Mouse (Mus musculus) neural tube, embryonic 15.5 days (tissue): ENCODE results near the gene 1190005I06Rik. TPM values are rescaled to one million over a fixed set of nuclear protein-coding genes. Genes with fewer than 3 reads are reported as not detected.

Experiments used
- ATAC-seq: fragments of 200-750 bp; cut with Nextera tagmentation; 2 replicates; pipeline ENCODE4 v1.8.0; 2017; ENCODE audit warnings: mild to moderate bottlenecking, moderate TSS enrichment, moderate library complexity; ENCODE audit not compliant: low FRiP score
- H3K27ac ChIP-seq: fragments of 300-500 bp; sonication (generic); replicated peaks from 2 replicates; pipeline ENCODE4 v1.5.1; 2015; ENCODE audit warnings: mild to moderate bottlenecking, inconsistent platforms
- H3K27me3 ChIP-seq: fragments of 300-500 bp; sonication (generic); replicated peaks from 2 replicates; pipeline ENCODE4 v1.6.1; 2015; ENCODE audit warnings: inconsistent platforms
- H3K36me3 ChIP-seq: fragments of 300-500 bp; sonication (generic); 2 replicates; pipeline ENCODE4 v1.6.1; 2015; ENCODE audit warnings: inconsistent platforms
- H3K4me1 ChIP-seq: fragments of 300-500 bp; sonication (generic); 2 replicates; pipeline ENCODE4 v1.6.1; 2015; ENCODE audit warnings: inconsistent platforms
- H3K4me2 ChIP-seq: fragments of 300-500 bp; sonication (generic); 2 replicates; pipeline ENCODE4 v1.6.1; 2015; ENCODE audit warnings: inconsistent platforms, mild to moderate bottlenecking, moderate library complexity
- H3K4me3 ChIP-seq: fragments of 300-500 bp; sonication (generic); replicated peaks from 2 replicates; pipeline ENCODE4 v1.5.1; 2015; ENCODE audit warnings: mild to moderate bottlenecking, inconsistent platforms
- H3K9ac ChIP-seq: fragments of 300-500 bp; sonication (generic); replicated peaks from 2 replicates; pipeline ENCODE4 v1.6.1; 2015; ENCODE audit warnings: mild to moderate bottlenecking, inconsistent platforms
- H3K9me3 ChIP-seq: fragments of 300-500 bp; sonication (generic); replicated peaks from 2 replicates; pipeline ENCODE4 v1.6.1; 2016; ENCODE audit warnings: inconsistent platforms
- WGBS: fragments of 180-500 bp; shearing (Covaris S2); methylation state at CpG from one replicate; pipeline ENCODE4 v1.1.7; 2015; ENCODE audit warnings: mixed read lengths; 5-methylcytosine and 5-hydroxymethylcytosine counted together
- polyA plus RNA-seq: library from polyadenylated mRNA; unstranded; fragments of >200 nt; fragmentation: Nextera tagmentation; extraction: Ambion mirVana; gene quantifications from 2 replicates; pipeline ENCODE4 v1.2.1, GENCODE M21; 2015

1190005I06Rik gene
- polyA plus RNA-seq, 1 experiment from 2014 or later, result 13.5 TPM

DNA sequence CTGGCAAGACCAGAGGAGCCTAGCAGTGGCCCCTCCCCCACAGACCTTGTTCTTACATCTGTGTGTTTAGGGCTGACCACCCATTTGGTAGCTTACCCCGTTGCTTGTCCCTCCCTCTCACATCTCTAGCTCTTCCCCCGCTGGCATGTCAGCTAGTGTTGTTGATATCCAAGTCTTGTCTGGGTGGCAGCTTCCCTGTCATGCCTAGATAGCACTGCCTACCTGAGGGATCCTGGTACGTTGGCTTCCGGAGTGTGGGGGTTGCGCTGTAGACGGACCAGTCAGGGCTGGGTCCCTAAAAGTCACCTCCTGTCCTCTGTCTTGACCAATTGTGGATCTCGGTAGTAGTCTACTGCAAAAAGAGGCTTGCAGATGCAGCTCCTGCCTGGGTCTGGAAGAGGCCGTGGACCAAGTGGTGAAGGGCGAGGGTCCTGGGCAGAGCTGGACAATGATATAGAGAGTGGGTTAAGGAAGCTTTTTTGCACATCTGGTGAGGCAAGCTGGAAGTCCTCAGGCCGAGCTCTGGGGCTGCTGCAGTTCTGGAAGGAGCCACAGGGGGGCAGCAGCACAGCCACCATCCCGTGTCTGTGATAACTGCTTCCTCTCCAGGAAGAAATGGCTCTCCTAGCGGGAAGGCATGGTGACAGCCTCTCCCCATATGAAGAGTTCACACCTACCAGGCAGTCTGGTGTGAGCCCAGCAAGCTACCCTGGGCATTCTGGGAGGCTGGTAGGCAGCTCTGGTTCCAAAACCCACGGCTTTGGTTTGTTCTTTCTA lies 77.3 kb downstream of the 1190005I06Rik start:
- peaks cover 78% of the 10 kb centered on the region for H3K36me3 ChIP-seq
- 0 out of 2 replicates have a peak overlapping the region, but pooled peaks have one; percentile 46 for H3K27ac ChIP-seq
- WGBS, result 63% methylated on average over 13 of the region's 13 CpGs
- no peak overlapping the region for H3K4me3 ChIP-seq
- ATAC-seq, result no peak; the same call in 1 of the 2 replicates
- H3K9me3 ChIP-seq, result no peaks in the 10 kb centered on the region
- H3K4me1 ChIP-seq, result peaks cover 28% of the 10 kb centered on the region
- H3K4me2 ChIP-seq, result no peak overlapping the region
- no peaks in the 10 kb centered on the region for H3K27me3 ChIP-seq
- no peak overlapping the region for H3K9ac ChIP-seq

- Histone ChIP-seq H3K27ac (no peak overlapping the region), H3K9me3 (no peaks in the 10 kb centered on the region), H3K27me3 (no peaks in the 10 kb centered on the region), H3K4me1 (peaks cover 38% of the 10 kb centered on the region), H3K4me2 (no peak overlapping the region), H3K4me3 (no peak overlapping the region), H3K9ac (no peak overlapping the region), H3K36me3 (peaks cover 68% of the 10 kb centered on the region)
- whole genome bisulfite sequencing, result 96% methylated on average over 17 of the region's 17 CpGs
- ATAC-seq, result no peak
Observed at GRCm38 (mm10) chr8:120569123-120569522, 78.3 kb downstream of the 1190005I06Rik start.

- Histone ChIP-seq H3K9me3 (no peaks in the 10 kb centered on the region), H3K36me3 (peaks cover 60% of the 10 kb centered on the region), H3K4me2 (no peak overlapping the region), H3K4me3 (no peak overlapping the region), H3K9ac (no peak overlapping the region), H3K27me3 (no peaks in the 10 kb centered on the region), H3K4me1 (peaks cover 47% of the 10 kb centered on the region), H3K27ac (no peak overlapping the region)
- no peak for ATAC-seq
- 95% methylated on average over 37 of the region's 37 CpGs for WGBS
Observed at GRCm38 (mm10) chr8:120568164-120568798, 79.2 kb downstream of the 1190005I06Rik start.

DNA sequence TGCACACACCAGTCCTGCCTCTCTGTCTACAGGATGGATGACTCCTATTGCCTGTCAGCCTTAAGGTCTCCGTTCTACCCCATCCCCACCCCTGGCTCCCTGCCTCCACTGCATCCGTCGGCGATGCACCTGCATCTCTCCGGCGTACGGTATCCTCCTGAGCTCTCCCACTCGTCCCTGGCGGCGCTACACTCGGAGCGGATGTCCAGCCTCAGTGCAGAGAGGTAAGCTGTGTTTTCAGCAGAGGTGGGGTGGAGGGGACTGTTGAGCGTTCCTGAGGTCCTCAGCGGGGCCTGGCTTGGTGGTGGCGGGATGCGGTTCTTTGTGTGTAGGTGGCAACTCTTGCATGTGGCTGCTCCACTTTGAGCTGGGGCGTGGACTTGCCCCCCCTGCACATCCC lies 79.7 kb downstream of the 1190005I06Rik start:
- H3K36me3 ChIP-seq, result peaks cover 54% of the 10 kb centered on the region
- H3K9me3 ChIP-seq, result no peaks in the 10 kb centered on the region
- 97% methylated on average over 17 of the region's 17 CpGs for WGBS
- H3K27me3 ChIP-seq, result no peaks in the 10 kb centered on the region
- H3K9ac ChIP-seq, result no peak overlapping the region
- no peak overlapping the region for H3K27ac ChIP-seq
- no peak for ATAC-seq
- no peak overlapping the region for H3K4me2 ChIP-seq
- H3K4me3 ChIP-seq, result no peak overlapping the region
- H3K4me1 ChIP-seq, result peaks cover 52% of the 10 kb centered on the region

- Histone ChIP-seq H3K27ac (no peak overlapping the region; the same call in 1 of the 2 replicates), H3K4me1 (peaks cover 63% of the 10 kb centered on the region), H3K9ac (no peak overlapping the region), H3K4me2 (no peak overlapping the region), H3K9me3 (no peaks in the 10 kb centered on the region), H3K27me3 (no peaks in the 10 kb centered on the region), H3K4me3 (no peak overlapping the region), H3K36me3 (peaks cover 44% of the 10 kb centered on the region)
- whole genome bisulfite sequencing, result 69% methylated on average over 8 of the region's 8 CpGs
- no peak for ATAC-seq
Observed at GRCm38 (mm10) chr8:120566681-120567080, 80.8 kb downstream of the 1190005I06Rik start.

- Histone ChIP-seq H3K27ac (peak overlapping the region; percentile 46), H3K36me3 (peaks cover 37% of the 10 kb centered on the region), H3K9ac (no peak overlapping the region), H3K4me3 (no peak overlapping the region), H3K4me2 (no peak overlapping the region), H3K4me1 (peaks cover 70% of the 10 kb centered on the region), H3K9me3 (no peaks in the 10 kb centered on the region), H3K27me3 (no peaks in the 10 kb centered on the region)
- no peak for ATAC-seq
- WGBS, result 14% methylated on average over 7 of the region's 7 CpGs
Observed at GRCm38 (mm10) chr8:120565151-120565711, 82.2 kb downstream of the 1190005I06Rik start.

- H3K4me3 ChIP-seq, result no peak overlapping the region
- peaks cover 77% of the 10 kb centered on the region for H3K4me1 ChIP-seq
- H3K9ac ChIP-seq, result no peak overlapping the region; the same call in 1 of the 2 replicates
- ATAC-seq, result peak; percentile 42; the same call in 1 of the 2 replicates
- H3K4me2 ChIP-seq, result peak overlapping the region; percentile 22
- no peaks in the 10 kb centered on the region for H3K27me3 ChIP-seq
- peak overlapping the region; percentile 83 for H3K27ac ChIP-seq
- 15% methylated on average over 20 of the region's 20 CpGs for WGBS
- H3K9me3 ChIP-seq, result no peaks in the 10 kb centered on the region
- peaks cover 27% of the 10 kb centered on the region for H3K36me3 ChIP-seq
Observed at GRCm38 (mm10) chr8:120563851-120564837, 83.3 kb downstream of the 1190005I06Rik start.

DNA sequence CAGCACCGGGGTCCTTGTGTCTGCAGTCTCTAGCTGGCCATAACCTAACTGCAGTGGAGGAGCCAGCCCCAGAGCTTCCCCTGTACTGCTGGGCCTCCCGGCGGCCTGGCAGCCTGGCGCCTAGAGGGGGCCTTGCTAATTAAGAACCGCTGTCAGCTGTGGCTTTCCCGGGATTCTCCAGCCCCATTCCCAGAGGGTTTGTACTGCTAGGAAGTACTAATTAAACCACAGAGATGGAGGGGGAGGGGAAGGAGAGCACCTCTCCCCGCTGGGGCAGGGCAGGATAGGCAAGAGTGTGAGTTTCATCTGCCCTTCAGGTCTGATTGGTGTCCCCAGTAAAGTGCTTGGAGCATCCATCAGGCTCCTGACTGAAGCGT lies 84.1 kb downstream of the 1190005I06Rik start:
- no peaks in the 10 kb centered on the region for H3K27me3 ChIP-seq
- ATAC-seq, result 0 out of 2 replicates have a peak, but pooled peaks have one; percentile 6

GRCm38 (mm10) chr8:120562680-120563347 lies 84.6 kb downstream of the 1190005I06Rik start:
- no peak for ATAC-seq

More for the DNA sequence above, 84.1 kb downstream of the 1190005I06Rik start:
- 4% methylated on average over 8 of the region's 8 CpGs for WGBS
- H3K4me3 ChIP-seq, result no peak overlapping the region
- peaks cover 85% of the 10 kb centered on the region for H3K4me1 ChIP-seq
- 0 out of 2 replicates have a peak overlapping the region, but pooled peaks have one; percentile 20 for H3K9ac ChIP-seq
- 0 out of 2 replicates have a peak overlapping the region, but pooled peaks have one; percentile 22 for H3K4me2 ChIP-seq
- no peaks in the 10 kb centered on the region for H3K9me3 ChIP-seq
- H3K27ac ChIP-seq, result peak overlapping the region; percentile 83
- H3K36me3 ChIP-seq, result peaks cover 19% of the 10 kb centered on the region

GRCm38 (mm10) chr8:120561539-120562435 lies 85.6 kb downstream of the 1190005I06Rik start:
- no peak for ATAC-seq
- 84% methylated on average over 22 of the region's 22 CpGs for WGBS
- H3K27ac ChIP-seq, result no peak overlapping the region

More at GRCm38 (mm10) chr8:120562680-120563347, 84.6 kb downstream of the 1190005I06Rik start:
- Histone ChIP-seq H3K4me3 (no peak overlapping the region), H3K9me3 (no peaks in the 10 kb centered on the region), H3K27ac (peak overlapping the region; percentile 83), H3K4me1 (peaks cover 90% of the 10 kb centered on the region), H3K9ac (0 out of 2 replicates have a peak overlapping the region, but pooled peaks have one; percentile 20), H3K36me3 (peaks cover 14% of the 10 kb centered on the region), H3K4me2 (0 out of 2 replicates have a peak overlapping the region, but pooled peaks have one; percentile 22), H3K27me3 (no peaks in the 10 kb centered on the region)
- WGBS, result 74% methylated on average over 18 of the region's 18 CpGs

More at GRCm38 (mm10) chr8:120561539-120562435, 85.6 kb downstream of the 1190005I06Rik start:
- peaks cover 98% of the 10 kb centered on the region for H3K4me1 ChIP-seq
- H3K27me3 ChIP-seq, result no peaks in the 10 kb centered on the region
- no peak overlapping the region for H3K4me2 ChIP-seq
- peaks cover 4% of the 10 kb centered on the region for H3K36me3 ChIP-seq
- no peaks in the 10 kb centered on the region for H3K9me3 ChIP-seq
- H3K9ac ChIP-seq, result no peak overlapping the region
- H3K4me3 ChIP-seq, result no peak overlapping the region
